Mouse (Mus musculus) retina, postnatal 7 days (tissue): ENCODE measurements around the gene Nr2f2.

Experiments used
- DNase-seq: peaks from one replicate; pipeline ENCODE4 v3.0.0-alpha.2; 2012; ENCODE audit warnings: low read depth, low spot score

Gene Nr2f2

DNA sequence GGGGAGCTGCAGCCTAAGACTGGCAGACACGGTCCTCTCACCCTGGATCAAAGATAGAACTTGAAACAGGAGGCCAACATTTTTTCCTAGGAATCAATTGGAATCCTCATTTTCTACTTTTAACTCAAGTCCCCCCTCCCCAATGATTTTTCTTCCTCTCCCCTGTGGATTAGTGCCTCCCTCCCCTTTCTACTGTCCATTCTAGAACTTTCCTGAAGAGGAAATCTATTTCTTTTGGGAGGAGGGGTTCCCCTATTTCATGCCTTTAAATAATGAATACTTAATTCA is 217 bp upstream of the Nr2f2 start:
- DNase-seq: no peak

DNA sequence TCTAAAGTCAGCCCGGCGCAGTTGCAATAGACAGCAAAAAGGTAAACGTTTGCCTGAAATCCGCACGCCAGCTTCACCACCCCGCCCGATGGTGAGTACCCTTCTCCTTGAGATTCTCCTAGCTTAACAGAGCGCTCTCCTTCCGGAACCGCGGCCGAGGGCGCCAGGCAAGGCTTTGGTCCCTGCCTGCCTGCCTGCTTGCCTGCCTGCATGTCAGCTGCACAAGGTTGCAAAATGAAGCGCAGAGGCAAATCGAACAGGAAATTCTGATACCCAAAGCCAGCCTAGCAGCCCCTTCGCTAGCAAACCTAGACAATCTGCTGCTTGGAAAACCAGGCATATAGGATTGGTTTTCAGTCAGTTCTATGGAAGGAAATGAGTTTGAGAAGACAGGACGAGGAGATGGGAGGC is 1.1 kb downstream of the Nr2f2 start:
- DNase-seq: no peak

DNA sequence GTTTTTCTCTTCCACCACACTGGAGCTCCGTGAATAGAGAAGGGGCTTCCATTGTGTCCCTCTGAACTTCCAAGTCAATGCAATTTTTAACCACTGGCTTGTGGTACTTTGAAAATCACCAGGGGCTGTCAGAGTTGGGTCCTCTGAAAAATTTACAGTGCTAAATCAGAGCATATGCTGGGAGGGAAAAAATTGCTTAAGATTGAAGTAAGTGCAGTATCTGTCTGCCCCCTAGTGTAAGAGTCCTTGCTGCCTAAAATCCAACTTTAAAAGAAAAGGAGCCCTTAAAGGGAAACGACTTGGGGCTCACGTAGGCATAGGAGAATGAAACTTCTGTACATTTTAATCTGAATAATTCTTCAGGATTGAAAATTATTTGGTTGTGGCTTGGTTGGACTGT is 1.7 kb downstream of the Nr2f2 start:
- DNase-seq: no peak

DNA sequence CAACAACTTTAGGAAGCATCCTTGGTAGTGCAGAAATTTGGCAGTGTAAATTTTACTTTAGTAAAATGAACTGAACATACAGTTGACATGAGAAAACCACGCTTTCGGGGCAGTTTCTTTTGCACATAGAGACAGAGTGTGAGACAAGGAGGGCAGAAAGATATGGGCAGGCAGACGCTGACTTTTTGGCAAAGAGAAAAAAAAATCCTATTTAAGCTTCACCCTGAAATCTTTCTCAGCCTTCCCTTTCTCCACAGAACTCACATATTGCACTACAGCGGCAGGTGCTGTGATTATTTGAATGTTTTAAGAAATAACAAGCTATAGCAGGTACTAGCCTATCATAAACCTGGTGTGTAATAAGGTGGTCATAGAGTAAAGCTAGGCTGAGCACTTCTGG is 3.2 kb downstream of the Nr2f2 start:
- DNase-seq: no peak

DNA sequence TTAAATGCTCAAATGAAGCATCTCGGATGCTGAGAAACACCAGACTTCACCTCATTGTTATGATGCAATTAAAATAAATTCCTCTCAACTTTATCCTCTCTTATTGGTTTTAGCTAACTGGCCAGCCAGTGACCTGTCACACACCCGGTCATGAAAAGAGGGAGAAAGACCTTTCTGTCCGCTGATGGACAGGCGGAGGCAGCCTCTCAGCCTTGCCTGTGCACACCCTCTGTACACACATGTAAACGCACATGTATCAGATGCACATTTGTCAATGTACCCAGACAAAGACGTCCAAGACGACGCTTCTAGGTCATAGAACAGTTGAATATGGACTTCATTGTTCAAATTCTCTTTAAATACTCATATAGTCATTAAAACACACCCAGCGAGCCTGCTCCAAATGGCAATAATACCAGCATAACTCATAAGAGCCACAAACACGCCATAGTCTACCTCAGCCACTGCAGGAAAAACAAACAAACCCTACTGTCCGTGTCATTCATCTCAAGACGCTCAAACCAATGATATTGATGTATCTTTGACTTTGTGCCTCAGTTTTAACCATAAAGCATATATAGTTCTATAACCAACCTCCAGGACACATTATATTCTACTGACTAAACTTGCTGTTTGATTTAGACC is 3.9 kb downstream of the Nr2f2 start:
- no peak for DNase-seq

DNA sequence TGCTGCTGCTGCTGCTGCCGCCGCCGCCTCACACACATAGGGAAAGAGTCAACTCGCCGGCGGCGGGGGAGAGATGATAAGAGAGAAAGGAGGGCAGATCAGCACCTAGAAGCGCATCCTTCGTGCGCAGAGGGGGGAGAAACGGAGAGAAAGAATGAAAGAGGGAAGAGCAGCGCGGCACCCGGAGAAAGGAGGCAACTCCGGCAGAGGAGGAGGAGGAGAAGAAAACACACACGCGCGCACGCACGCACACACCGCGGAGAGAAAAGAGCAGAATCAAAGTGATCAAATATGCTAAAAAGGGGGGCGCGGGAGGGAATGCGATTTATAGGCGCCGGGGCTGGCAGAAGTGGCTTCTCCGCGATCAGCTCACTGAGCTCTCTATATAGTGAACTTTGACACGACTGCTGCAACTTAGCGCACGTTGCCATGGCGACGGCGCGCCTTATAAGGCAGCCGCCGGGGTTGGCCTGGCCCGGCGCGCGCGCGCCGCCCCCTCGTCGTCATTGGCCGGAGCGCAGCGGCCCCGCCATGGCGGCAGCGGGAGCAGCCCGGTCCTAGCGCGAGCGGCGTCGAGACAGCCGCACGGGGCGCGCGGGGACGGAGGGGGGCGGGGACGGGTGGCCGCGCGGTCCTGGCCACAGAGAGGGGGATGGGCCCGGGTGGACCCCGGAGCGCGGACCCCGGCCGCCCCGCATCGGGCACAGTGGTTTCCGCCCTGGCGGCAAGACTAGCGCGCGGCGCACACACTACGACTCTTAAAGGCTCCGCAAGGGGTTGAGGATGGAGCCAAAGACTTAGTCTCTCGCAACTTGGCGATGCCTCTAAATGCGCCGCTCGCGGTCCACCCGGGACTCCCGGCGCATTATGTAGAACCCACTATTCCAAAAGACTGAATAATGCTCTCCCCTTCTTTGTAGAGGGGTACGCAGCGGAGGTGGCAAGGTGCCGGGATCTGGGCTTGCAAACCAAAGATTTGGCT is 4.9 kb downstream of the Nr2f2 start:
- DNase-seq: peak; percentile 89

DNA sequence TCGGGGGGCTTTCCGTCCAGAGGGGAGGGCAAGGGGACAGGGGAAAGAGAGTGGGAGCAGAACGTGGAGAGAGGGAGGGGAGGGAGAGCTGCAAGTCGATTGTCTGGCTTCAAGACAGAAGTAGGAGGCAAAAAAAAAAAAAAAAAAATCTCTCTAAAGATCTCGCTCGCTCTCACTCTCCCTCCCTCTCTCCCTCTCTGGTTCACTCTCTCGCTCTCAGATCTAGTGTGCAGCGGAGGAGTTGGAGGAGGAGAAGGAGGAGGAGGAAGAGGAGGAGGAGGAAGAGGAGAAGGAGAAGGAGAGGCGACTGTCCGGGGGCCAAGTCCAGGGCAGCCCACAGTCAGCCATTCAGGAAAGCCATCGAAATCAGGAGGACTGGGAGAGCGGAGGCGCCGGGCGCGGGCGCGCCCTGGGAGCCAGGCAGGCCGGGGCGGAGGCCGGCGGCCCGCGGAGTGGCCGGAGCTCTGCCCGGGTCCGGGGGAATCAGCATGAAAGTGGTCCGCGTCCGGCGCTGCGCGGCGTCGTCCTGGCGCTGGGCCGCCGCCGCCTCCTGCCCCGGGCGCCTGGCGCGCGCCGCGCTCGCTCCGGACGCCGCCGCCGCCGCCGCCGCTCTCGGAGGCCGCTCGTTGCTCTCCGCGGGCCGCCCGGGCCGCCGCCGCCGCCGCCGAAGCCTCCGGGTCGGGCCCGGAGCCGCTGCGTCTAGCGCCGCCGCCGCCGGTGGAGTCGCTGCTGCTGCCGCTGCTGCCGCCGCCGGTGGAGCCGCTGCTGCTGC is 5.7 kb downstream of the Nr2f2 start:
- no peak for DNase-seq

DNA sequence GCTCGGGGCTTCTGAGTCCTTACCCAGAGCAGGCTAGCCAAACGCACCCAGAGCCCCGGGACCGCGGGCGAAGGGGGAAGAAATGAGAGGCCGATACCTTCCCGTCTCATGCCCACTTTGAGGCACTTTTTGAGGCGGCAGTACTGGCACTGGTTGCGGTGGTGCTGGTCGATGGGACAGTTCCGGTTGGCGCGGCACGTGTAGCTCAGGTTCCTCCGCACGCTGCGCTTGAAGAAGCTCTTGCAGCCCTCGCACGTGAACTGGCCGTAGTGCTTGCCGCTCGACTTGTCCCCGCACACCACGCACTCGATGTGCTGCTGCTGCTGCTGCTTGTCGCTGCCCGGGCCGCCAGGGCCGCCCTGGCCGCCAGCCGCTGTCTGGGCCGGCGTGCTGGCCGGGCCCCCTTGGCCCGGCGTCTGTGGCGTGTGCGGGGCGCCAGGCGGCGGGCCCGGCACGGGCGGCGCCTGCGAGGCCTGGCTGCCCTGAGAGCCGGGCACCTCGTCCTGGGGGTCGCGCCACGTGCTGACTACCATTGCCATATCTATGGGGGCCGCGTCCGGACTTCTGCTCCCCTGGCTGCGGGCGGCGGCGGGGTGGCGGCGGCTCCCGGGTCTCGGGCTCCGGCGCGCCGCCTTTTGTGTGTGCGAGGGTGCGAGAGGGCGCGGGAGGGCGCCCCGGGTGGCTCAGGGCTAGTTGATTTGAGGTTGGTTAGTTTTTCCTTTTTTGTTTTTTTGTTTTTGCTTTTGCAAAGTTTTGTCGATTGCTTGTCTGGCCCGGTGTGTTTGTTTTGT is 6.5 kb downstream of the Nr2f2 start:
- DNase-seq: no peak

DNA sequence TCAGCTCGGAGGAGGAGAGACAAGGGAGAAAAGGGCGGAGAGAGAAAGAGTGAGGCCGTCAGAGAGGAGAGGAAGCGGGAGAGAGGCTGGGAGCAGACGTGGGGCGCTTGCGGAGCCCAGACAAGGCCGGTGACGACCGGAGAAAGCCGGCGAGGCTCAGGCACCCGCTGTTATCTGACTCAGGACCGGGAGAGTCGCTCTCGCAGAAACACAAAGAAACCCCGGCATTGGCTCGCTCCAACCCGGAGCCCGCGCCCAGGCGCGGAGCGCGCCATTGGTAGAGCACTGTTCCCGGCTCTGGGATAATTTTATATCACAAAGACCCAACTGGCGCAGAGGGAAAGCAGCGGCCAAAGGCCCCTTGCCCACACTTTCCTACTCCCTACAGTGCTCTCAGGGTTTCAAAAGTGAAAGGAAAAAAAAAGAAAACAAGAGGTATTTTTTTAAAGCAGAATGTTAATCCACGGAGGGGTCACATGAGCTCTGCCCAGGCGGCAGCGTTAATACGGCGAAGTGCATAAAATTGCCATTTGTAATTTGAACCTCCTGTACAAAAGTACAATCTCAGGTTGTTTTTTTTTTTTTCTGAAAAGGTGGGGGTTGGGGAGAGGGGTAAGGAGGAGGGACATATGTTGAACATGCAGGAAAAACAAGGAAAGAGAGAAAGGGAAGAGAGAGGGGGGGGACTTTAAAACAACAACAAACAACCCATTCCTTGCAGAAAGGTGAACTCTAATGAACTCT is 7.5 kb downstream of the Nr2f2 start:
- no peak for DNase-seq

DNA sequence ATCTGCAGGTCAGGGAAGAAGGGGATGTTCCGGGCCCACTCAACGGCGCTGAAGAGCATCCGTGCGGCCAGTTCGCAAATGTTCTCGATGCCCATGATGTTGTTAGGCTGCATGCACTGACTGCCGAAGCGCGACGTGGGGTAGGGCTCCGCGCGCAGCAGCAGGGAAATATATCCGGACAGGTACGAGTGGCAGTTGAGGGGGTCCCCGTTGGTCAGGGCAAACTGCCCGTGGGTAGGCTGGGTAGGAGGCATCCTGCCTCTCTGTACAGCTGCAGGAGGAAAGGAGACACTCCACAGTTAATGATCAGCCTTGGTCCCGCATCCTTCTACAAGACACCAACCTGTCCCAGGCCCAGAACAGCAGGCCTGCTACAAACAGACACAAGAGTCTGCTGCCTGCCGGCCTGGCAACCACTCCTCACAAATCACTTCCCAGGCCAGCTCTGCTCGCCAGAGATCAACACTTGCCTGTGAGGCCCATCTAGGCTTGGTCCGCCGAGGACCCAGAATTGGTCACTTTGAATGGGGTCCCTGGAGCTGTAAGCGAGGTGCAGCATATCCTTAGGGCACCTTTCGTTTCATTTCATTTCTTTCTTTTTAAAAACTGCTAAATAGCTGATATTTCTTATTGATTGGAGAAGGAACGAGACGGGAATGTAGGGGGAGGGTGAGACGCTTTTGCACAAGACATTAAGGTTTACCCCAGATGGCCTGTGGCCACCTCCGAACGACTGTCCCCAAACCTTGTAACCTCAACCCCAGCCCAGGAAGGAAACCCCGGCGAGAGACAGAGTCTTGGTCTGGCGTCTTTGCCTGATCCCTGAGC is 8.3 kb downstream of the Nr2f2 start:
- no peak for DNase-seq

DNA sequence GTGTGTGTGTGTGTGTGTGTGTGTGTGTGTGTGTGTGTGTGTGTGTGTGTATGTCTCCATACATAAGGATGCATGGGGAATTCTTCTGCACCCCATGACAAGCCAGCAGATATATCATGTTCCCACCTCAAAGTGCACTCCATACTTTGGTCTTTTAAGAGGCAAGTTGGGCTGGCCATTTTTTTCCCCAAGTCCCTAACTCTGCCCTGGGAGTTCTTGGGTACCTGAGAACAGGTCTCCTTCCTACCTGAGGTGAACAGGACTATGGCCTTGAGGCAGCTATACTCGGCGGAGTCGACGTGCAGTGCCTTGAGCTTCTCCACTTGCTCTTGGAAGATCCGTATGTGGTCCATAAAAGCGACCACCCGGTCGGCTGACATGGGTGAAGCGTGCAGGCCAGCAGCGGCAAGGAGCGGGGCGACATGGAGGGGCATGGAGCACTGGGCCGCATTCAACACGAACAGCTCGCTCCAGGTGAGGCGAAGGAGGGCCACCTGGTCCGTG is 9.0 kb downstream of the Nr2f2 start:
- DNase-seq: no peak

DNA sequence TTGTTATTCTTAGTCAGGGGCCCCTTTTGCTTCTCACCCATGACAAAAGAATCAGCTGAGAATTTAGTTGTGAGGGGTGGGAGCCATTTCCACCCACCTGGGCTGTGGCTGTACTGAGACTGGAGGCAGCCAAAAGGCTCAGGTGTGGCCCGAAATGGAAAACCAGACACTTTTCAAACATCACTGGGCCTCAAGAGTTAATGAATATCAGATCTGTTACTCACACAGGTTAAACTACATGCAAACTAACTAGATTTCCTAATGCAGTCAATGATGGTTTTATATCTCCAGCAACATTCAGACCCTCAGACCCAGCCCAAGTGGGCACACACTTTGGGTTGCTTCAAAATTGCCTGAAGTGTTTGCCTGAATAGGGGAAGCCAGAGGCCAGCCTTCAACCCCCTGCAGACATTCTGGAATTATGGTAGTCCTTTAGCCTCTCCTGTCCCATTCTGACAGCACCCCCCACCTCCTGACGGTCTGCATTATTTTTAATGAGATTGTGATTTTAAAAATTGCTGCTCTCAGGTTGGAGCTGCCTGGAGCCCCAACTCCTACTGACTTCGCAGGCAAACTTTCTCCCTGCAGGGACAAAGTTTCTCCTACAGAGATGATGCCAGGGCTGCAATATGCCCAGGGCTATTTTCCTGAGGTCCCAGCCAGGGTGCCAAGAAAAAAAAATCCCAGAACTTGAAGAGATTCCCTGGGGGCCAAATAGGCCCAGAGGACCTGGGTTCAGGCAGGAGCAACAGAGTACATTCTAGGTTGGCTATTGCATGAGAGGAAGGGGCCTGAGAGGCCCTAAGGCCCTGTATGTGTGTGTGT is 9.6 kb downstream of the Nr2f2 start:
- DNase-seq: no peak

DNA sequence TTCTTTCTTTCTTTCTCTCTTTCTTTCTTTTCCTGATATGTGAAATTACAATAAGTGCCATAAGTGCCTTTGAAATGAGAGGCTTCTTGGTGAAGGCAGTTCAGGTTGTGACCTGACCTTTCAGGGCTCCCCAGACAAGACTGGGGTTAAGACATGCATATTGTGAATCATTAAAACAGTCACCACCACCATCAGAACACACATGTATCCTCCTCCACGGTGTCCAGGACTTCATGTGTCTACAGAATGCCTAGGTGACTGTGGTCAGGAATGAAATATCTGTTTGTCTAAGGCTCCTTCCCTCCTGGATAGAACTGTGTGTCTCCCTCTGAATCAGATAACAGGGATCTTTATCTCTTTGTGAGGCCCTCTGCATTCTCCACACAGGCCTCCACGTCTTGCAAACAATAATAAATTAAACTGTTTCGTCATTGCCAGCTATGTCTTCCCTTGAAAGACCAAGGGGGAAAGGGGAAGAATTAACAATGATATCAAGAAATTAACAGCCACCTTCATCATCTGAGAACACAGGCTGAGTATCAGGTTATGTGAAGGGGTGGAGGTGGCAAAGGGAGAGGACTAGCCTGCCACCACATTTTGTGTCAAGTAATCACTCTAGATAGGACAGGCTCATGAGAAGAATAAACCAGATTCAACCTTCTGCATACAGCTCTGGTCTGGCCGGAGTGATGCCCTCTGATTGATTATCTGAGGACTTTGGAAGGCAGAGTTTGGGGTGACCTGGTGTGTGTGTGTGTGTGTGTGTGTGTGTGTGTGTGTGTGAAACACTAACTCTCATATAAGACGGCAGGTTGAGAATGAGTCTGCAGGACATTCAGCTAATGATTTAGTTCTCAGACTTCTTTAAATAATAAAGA is 10.6 kb downstream of the Nr2f2 start:
- DNase-seq: no peak

DNA sequence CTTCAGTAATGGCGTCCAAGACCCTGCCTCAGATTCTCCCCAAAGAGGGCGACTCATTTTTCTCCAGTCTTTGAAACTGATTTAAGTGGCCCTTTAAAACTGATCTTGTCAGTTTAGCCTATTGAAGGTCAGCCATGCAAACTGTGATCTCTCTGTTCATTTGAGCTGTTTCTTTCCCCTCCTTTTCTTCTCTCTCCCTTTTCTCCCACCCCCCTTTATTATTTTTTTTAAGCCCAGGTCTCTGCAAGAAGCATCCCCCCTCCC is 11.2 kb downstream of the Nr2f2 start:
- DNase-seq: no peak

DNA sequence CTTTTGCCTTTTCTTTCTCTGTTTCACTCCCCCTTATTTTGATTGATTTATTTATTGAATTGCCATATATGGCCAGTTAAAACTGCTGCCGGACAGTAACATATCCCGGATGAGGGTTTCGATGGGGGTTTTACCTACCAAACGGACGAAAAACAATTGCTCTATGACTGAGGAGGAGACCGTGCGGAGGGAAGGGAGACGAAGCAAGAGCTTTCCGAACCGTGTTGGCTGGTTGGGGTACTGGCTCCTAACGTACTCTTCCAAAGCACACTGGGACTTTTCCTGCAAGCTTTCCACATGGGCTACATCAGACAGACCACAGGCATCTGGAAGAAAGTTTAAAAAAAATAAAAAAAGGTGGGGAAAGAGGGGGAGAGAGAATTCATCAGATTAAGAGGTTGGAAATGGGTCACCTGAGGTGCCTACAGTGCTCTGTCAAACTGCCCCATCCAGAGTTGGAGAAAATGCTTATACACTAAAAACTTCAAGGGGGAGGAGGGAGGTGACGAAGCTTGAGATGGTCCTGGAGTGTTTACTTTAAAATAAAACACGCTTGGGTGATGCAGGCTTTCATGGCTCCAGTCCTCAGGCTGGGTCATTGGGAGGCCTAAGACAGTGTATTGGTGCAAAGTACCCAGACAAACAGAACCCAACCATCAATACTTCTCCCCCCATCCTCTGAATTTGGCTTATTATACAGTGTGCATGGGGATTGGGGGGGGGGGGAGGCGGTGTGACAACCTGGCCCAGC is 11.8 kb downstream of the Nr2f2 start:
- DNase-seq: no peak

DNA sequence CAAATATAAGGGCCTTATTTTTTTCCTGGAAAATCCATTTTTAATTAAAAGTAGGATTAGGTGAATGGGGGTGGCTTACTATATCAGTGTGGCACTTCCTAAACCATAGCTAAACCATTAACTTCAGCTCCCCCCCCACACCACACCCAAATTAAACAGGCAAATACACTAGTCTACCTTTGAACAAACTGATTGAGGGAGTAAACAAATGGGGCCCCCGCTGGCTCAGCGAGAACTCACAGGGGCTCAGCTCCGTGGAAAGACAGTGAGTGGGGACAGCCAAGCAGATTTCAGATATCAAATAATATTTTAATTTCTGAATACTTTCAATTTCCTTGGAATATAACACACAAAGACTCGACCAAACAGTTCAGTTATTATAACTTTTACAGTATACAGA is 13.4 kb downstream of the Nr2f2 start:
- no peak for DNase-seq

DNA sequence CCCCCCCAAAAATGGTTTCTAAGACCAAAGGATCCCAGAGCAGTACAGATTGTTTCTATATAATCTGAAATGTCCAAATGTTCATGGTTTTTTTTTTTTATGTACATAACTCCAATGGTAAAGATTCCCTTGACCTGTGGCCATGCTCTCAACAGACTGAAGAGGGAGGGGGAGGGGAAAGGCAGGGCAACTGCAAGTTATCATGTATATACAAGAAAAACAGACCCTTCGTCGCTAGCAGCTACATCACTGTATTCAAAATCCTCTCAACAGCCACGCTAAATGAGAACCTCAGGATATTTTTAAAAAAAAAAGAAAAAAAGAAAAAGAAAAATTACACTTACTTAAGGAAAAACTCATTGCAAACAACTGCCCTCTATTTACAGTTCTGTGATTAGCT is 13.9 kb downstream of the Nr2f2 start:
- DNase-seq: no peak
